Mouse (Mus musculus) CH12.LX (cell line): Measurements from ENCODE around the gene Cs.

Source experiments
- CTCF ChIP-seq, 2 experiments: IDR thresholded peaks in 1 of 2; conservative IDR thresholded peaks in 1 of 2; 2 replicates each; pipeline ENCODE4 v1.5.1; 2011 to 2012; ENCODE audit warnings: low read depth in 2 of 2, low read length in 2 of 2, improper control_type of control experiment in 1 of 2, inconsistent platforms in 1 of 2, mild to moderate bottlenecking in 1 of 2, moderate library complexity in 1 of 2
- EP300 ChIP-seq: IDR thresholded peaks from 2 replicates; pipeline ENCODE4 v1.6.1; 2011; ENCODE audit warnings: low read length, improper control_type of control experiment
- POLR2A ChIP-seq: IDR thresholded peaks from 2 replicates; pipeline ENCODE4 v1.6.1; 2011; ENCODE audit warnings: low read depth, mild to moderate bottlenecking, improper control_type of control experiment, low read length

GRCm38 (mm10) chr10:128336597-128336996 is 937 bp upstream of the Cs start:
- TF ChIP-seq CTCF (conservative IDR thresholded peaks at IDR 0.05 in 1 of 2, IDR thresholded peaks at IDR 0.05 in 1 of 2; ENCODE audit: low read depth in 2 of 2, low read length in 2 of 2): no peak
- TF ChIP-seq EP300: no peak
- TF ChIP-seq POLR2A: no peak
